Mouse (Mus musculus) mouse trophoblast stem cell (cell line): Measurements from ENCODE around the gene Slc27a5.

ENCODE experiments used
- in situ Hi-C, 2 experiments: fragments of 300-500 bp; cut with MseI, MboI; formaldehyde crosslinking; loops; 2 replicates in 1 of 2; 3 replicates in 1 of 2; pipeline ENCODE4 v1.15.1; 2025

Gene Slc27a5

GRCm38 (mm10) chr7:12987409-12988189 is 10.4 kb downstream of the Slc27a5 start:
- in situ Hi-C loops: no loop called here

GRCm38 (mm10) chr7:12986906-12987305 is 11.1 kb downstream of the Slc27a5 start:
- in situ Hi-C loops: no loop called here

- in situ Hi-C loops: no loop called here
These were observed 12.3 kb downstream of the Slc27a5 start for GRCm38 (mm10) chr7:12985724-12986123.

GRCm38 (mm10) chr7:12980291-12980690 is 17.7 kb downstream of the Slc27a5 start:
- in situ Hi-C loops: no loop called here

GRCm38 (mm10) chr7:12979776-12980175 is 18.2 kb downstream of the Slc27a5 start:
- in situ Hi-C loops: no loop called here

GRCm38 (mm10) chr7:12978931-12979722 is 18.9 kb downstream of the Slc27a5 start:
- in situ Hi-C loops: no loop called here

- in situ Hi-C loops: no loop called here
These were observed 20.2 kb downstream of the Slc27a5 start, which contains the start of gene Zfp446 for GRCm38 (mm10) chr7:12977682-12978389. TSS of gene Zfp446 (plus strand) at chr7:12977848.

DNA sequence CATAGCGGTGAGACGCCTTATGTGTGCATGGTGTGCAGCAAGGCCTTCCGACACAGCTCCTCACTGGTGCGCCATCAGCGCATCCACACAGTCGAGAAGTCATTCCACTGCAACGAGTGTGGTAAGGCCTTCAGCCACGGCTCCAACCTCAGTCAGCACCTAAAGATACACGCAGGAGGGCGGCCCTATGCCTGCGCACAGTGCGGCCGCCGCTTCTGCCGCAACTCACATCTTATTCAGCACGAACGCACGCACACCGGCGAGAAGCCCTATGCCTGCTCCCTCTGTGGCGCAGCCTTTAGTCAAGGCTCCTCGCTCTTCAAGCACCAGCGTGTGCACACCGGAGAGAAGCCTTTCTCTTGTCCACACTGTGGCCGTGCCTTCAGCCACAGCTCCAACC is 27.1 kb downstream of the Slc27a5 start:
- in situ Hi-C loops: no loop called here

GRCm38 (mm10) chr7:12966104-12966845 is 31.7 kb downstream of the Slc27a5 start:
- in situ Hi-C loops: no loop called here

- in situ Hi-C loops: no loop called here
These were observed 32.3 kb downstream of the Slc27a5 start, which contains the start of gene Zfp324 for GRCm38 (mm10) chr7:12965678-12966091. TSS of gene Zfp324 (plus strand) at chr7:12965838.

- in situ Hi-C loops: no loop called here
These were observed 36.4 kb downstream of the Slc27a5 start for GRCm38 (mm10) chr7:12961511-12962141.

- in situ Hi-C loops: no loop called here
These were observed 38.3 kb downstream of the Slc27a5 start for GRCm38 (mm10) chr7:12959718-12960117.

- in situ Hi-C loops: no loop called here
These were observed 39.0 kb downstream of the Slc27a5 start for GRCm38 (mm10) chr7:12958948-12959347.

- in situ Hi-C loops: no loop called here
These were observed 40.5 kb downstream of the Slc27a5 start for GRCm38 (mm10) chr7:12957511-12957910.

GRCm38 (mm10) chr7:12954896-12955295 is 43.1 kb downstream of the Slc27a5 start:
- in situ Hi-C loops: no loop called here

- in situ Hi-C loops: no loop called here
These were observed 48.1 kb downstream of the Slc27a5 start for GRCm38 (mm10) chr7:12949872-12950229.

DNA sequence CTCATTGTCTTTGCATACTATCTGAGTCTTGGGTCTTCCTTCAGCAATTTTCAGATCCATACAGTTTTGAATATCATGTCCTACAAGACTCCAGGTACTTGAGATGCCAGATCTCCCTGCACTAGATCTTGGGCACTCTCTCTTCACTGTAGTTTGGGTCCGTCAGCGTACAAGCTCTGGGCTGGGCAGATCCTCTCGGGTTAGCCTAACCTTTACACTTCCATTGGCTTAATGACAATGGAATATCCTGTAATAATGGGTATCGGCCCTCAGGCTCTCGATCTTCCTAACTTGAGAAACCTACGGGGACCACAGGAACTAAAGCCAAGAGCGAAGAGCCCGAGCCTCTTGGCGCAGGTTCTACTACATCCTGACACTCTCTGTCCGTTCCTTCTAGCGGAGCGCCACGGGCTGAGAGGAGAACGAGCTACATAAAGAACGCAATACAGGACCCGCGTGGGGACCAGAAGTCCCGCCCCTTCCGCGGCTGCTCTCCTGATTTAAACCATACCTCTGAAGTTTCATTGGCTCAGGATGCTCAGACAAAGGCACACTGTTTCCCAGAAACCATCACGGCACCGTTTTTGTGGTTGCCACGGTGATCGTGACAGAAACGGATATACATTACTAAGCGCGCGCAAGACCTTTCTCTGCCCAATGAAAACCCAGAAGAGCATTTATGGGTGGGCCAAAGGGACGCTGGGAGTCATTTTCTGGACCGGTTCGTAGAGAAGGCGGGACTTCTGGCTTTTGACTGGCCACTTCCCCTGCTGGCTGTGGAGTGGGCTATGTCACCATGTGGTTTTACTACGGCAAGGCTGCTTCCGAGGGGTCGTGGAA is 48.7 kb downstream of the Slc27a5 start:
- in situ Hi-C loops: no loop called here

DNA sequence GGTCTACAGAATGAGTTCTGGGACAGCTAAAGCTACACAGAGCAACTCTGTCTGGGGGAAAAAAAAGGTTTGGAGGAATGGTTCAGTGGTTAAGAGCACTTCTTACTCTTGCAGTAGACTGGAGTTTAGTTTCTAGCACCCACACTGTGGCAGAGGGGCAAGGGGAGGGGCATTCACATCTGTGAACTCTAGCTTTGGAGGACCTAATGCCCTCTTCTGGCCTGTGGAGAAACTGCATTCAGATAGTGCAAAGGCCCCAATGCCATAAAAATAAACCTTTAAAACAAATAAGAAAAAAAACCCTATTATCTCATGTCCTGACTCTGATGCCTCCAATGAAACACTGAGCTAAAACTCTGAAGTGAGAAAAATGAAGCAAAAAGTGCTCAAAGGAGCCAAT is 54.5 kb downstream of the Slc27a5 start:
- in situ Hi-C loops: no loop called here

- in situ Hi-C loops: no loop called here
These were observed 57.4 kb downstream of the Slc27a5 start for GRCm38 (mm10) chr7:12940599-12940998.
